Comparison of ENCODE assay signal across 12 mouse cellular contexts in the genomic region with DNA sequence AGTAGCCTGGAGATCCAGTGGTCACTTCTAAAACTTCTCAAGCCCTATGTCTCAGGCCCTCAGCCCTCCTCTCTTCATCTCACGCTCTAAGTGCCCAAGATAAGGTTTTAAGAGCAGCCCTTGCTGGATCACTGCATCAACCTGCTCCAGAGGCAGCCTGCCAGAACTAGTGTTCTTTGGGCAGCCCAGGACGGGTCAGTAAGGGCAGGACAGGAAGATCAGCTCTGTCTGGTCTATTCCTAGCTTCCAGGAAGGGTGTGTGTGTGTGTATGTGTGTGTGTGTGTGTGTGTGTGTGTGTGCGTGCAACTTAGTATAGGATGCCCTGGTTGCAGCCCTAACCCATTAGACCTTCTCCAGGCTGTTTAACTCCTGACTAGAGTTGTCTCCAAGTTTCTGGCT. TPM values are rescaled to one million over a fixed set of nuclear protein-coding genes. Genes with fewer than 3 reads are reported as not detected.
DNase-seq lines count a peak whose midpoint lies in the region; ATAC-seq and TF ChIP-seq lines count a peak whose summit lies in the region.
"Had no signal": no experiment of that assay in that cellular context is flagged by ENCODE, and none has a peak within 500 bp of the region (broad histone marks: within the 10 kb centered on the region; RNA-seq: fewer than 3 reads in every experiment).

No protein-coding gene starts in this region.

- no peak for DNase-seq in lung, adult 2 months
- DNase-seq in lung, adult 18-20 months = no peak
- DNase-seq in lung, postnatal 4 days = peak; percentile 23 to 37
- DNase-seq in midbrain, embryonic 11.5 days (ENCODE audit: low spot score, missing footprints) = no peak
- DNase-seq in frontal cortex, postnatal 36 days (ENCODE audit: low spot score in 2 of 2) = no peak
- DNase-seq: cerebellum, adult 11-12 months had no signal

- H3K36me3 ChIP-seq in erythroblast, embryonic 14.5 days (ENCODE audit: control insufficient read depth) = no peaks in the 10 kb centered on the region
- no peaks in the 10 kb centered on the region for H3K36me3 ChIP-seq in kidney, embryonic 15.5 days
- no peaks in the 10 kb centered on the region for H3K36me3 ChIP-seq in midbrain, embryonic 11.5 days (ENCODE audit: control insufficient read depth, insufficient read depth, low read length)

- TF ChIP-seq POLR2A in lung, adult 2 months (IDR thresholded peaks at IDR 0.05; ENCODE audit: borderline replicate concordance, extremely low read depth, low read depth, low read length) = no peak

- no peaks in the 10 kb centered on the region for H3K9me3 ChIP-seq in erythroblast, embryonic 14.5 days (ENCODE audit: control insufficient read depth, low read length)
- no peaks in the 10 kb centered on the region for H3K9me3 ChIP-seq in kidney, embryonic 15.5 days (replicated peaks)
- no peaks in the 10 kb centered on the region for H3K9me3 ChIP-seq in midbrain, embryonic 11.5 days (ENCODE audit: control insufficient read depth, low read length)

- H3K4me3 ChIP-seq in lung, adult 2 months (replicated peaks; ENCODE audit: extremely low read depth, low read depth, low read length) = peak overlapping the region; percentile 35
- H3K4me3 ChIP-seq in erythroblast, embryonic 14.5 days (replicated peaks) = peak overlapping the region; percentile 61
- no peak overlapping the region for H3K4me3 ChIP-seq in kidney, embryonic 15.5 days (replicated peaks)
- H3K4me3 ChIP-seq in midbrain, embryonic 11.5 days (ENCODE audit: low read depth, low read length) = no peak overlapping the region

- H3K27me3 ChIP-seq in erythroblast, embryonic 14.5 days (ENCODE audit: control insufficient read depth) = peaks cover 30% of the 10 kb centered on the region
- H3K27me3 ChIP-seq in kidney, embryonic 15.5 days = peaks cover 26% of the 10 kb centered on the region
- no peaks in the 10 kb centered on the region for H3K27me3 ChIP-seq in midbrain, embryonic 11.5 days (ENCODE audit: control insufficient read depth, insufficient read depth, low read length)

- no peak overlapping the region for H3K27ac ChIP-seq in kidney, embryonic 15.5 days
- H3K27ac ChIP-seq in midbrain, embryonic 11.5 days (ENCODE audit: low read depth, low read length) = no peak overlapping the region

- no peak for TF ChIP-seq CTCF in lung, adult 2 months (IDR thresholded peaks at IDR 0.05; ENCODE audit: insufficient read depth, low read length)

- peak overlapping the region; percentile 41; the same call in 1 of the 2 replicates for H3K4me2 ChIP-seq in kidney, embryonic 15.5 days
- H3K4me2 ChIP-seq in midbrain, embryonic 11.5 days = no peak overlapping the region

- no peak overlapping the region for H3K9ac ChIP-seq in kidney, embryonic 15.5 days
- no peak overlapping the region for H3K9ac ChIP-seq in midbrain, embryonic 11.5 days (ENCODE audit: low read length)

- ATAC-seq in kidney, embryonic 15.5 days (replicated peaks; ENCODE audit: low FRiP score) = no peak
- no peak; the same call in 1 of the 2 replicates for ATAC-seq in megakaryocyte-erythroid progenitor cell, adult 5-6 weeks (replicated peaks; ENCODE audit: low FRiP score, low TSS enrichment, poor library complexity, severe bottlenecking)
- no peak for ATAC-seq in midbrain, embryonic 11.5 days (ENCODE audit: low FRiP score)
- ATAC-seq: forebrain, embryonic 14.5 days; Patski had no signal

- no peaks in the 10 kb centered on the region for H3K4me1 ChIP-seq in lung, adult 2 months (ENCODE audit: control insufficient read depth, insufficient read depth, low read length)
- H3K4me1 ChIP-seq in erythroblast, embryonic 14.5 days (ENCODE audit: control insufficient read depth) = peaks cover 51% of the 10 kb centered on the region
- H3K4me1 ChIP-seq in kidney, embryonic 15.5 days = peaks cover 8% of the 10 kb centered on the region; the same call in 1 of the 2 replicates
- H3K4me1 ChIP-seq in midbrain, embryonic 11.5 days (ENCODE audit: control insufficient read depth, insufficient read depth, low read length) = no peaks in the 10 kb centered on the region

- 23% methylated on average over 3 of the region's 3 CpGs for WGBS in lung, adult 2 months
- WGBS in kidney, embryonic 15.5 days = 45% methylated on average over 3 of the region's 3 CpGs
- 64% methylated on average over 3 of the region's 3 CpGs for WGBS in midbrain, embryonic 11.5 days

RNA-seq across cellular contexts. Expression of a gene that starts 0.7 kb away (rescaled TPM):
- polyA plus RNA-seq in lung, adult 2 months (2012; rRNA removed) = 11.7 and 11.8 TPM in 2 replicates
- polyA plus RNA-seq in erythroblast, embryonic 14.5 days (2012) = 0.03 TPM in 1 of 2 replicates, not detected in the other
- polyA plus RNA-seq in kidney, embryonic 15.5 days (2015; fragmentation: Nextera tagmentation; extraction: Ambion mirVana) = 1.1 and 1.3 TPM in 2 replicates
- total RNA-seq in megakaryocyte-erythroid progenitor cell, adult 5-6 weeks (2014; fragmentation: Nextera tagmentation) = 6.9 and 11.9 TPM in 2 replicates
- total RNA-seq in megakaryocyte-erythroid progenitor cell, adult 5-6 weeks (2017) = 1.8 and 3.2 TPM in 2 replicates
- 0.37 and 0.72 TPM in 2 replicates for polyA plus RNA-seq in midbrain, embryonic 11.5 days (2014; fragmentation: Nextera tagmentation; extraction: Ambion mirVana)

RNA-seq across cellular contexts. Expression of a gene that starts 7.7 kb away (rescaled TPM):
- 76.2 and 80.8 TPM in 2 replicates for polyA plus RNA-seq in lung, adult 2 months (2012; rRNA removed)
- polyA plus RNA-seq in erythroblast, embryonic 14.5 days (2012) = 2.9 and 4.8 TPM in 2 replicates
- 115 and 118 TPM in 2 replicates for polyA plus RNA-seq in kidney, embryonic 15.5 days (2015; fragmentation: Nextera tagmentation; extraction: Ambion mirVana)
- total RNA-seq in megakaryocyte-erythroid progenitor cell, adult 5-6 weeks (2014; fragmentation: Nextera tagmentation) = 110 and 122 TPM in 2 replicates
- total RNA-seq in megakaryocyte-erythroid progenitor cell, adult 5-6 weeks (2017) = 75.6 and 91.9 TPM in 2 replicates
- polyA plus RNA-seq in midbrain, embryonic 11.5 days (2014; fragmentation: Nextera tagmentation; extraction: Ambion mirVana) = 75.3 and 82.5 TPM in 2 replicates

RNA-seq across cellular contexts. Expression of a gene that starts 27.8 kb away (rescaled TPM):
- polyA plus RNA-seq in lung, adult 2 months (2012; rRNA removed) = 0.28 and 1.7 TPM in 2 replicates
- not detected in 2 replicates for polyA plus RNA-seq in erythroblast, embryonic 14.5 days (2012)
- 163 and 180 TPM in 2 replicates for polyA plus RNA-seq in kidney, embryonic 15.5 days (2015; fragmentation: Nextera tagmentation; extraction: Ambion mirVana)
- not detected in 2 replicates for total RNA-seq in megakaryocyte-erythroid progenitor cell, adult 5-6 weeks (2014; fragmentation: Nextera tagmentation)
- total RNA-seq in megakaryocyte-erythroid progenitor cell, adult 5-6 weeks (2017) = not detected in 2 replicates
- not detected in 2 replicates for polyA plus RNA-seq in midbrain, embryonic 11.5 days (2014; fragmentation: Nextera tagmentation; extraction: Ambion mirVana)
- polyA plus RNA-seq: forebrain, embryonic 14.5 days; lung, embryonic 16.5 days; Patski had no signal

RNA-seq across cellular contexts. Expression of a gene that starts 40.6 kb away (rescaled TPM):
- polyA plus RNA-seq in lung, adult 2 months (2012; rRNA removed) = 1.5 and 2.7 TPM in 2 replicates
- polyA plus RNA-seq in erythroblast, embryonic 14.5 days (2012) = 14.7 and 15.8 TPM in 2 replicates
- polyA plus RNA-seq in kidney, embryonic 15.5 days (2015; fragmentation: Nextera tagmentation; extraction: Ambion mirVana) = 26.8 and 31.0 TPM in 2 replicates
- total RNA-seq in megakaryocyte-erythroid progenitor cell, adult 5-6 weeks (2014; fragmentation: Nextera tagmentation) = 9.9 TPM in 1 of 2 replicates, not detected in the other
- 3.6 and 5.0 TPM in 2 replicates for total RNA-seq in megakaryocyte-erythroid progenitor cell, adult 5-6 weeks (2017)
- 26.9 and 30.6 TPM in 2 replicates for polyA plus RNA-seq in midbrain, embryonic 11.5 days (2014; fragmentation: Nextera tagmentation; extraction: Ambion mirVana)

RNA-seq across cellular contexts. Expression of a gene that starts 44.8 kb away (rescaled TPM):
- polyA plus RNA-seq in lung, adult 2 months (2012; rRNA removed) = not detected in 2 replicates
- polyA plus RNA-seq in erythroblast, embryonic 14.5 days (2012) = not detected in 2 replicates
- polyA plus RNA-seq in kidney, embryonic 15.5 days (2015; fragmentation: Nextera tagmentation; extraction: Ambion mirVana) = not detected in 2 replicates
- total RNA-seq in megakaryocyte-erythroid progenitor cell, adult 5-6 weeks (2014; fragmentation: Nextera tagmentation) = not detected in 2 replicates
- total RNA-seq in megakaryocyte-erythroid progenitor cell, adult 5-6 weeks (2017) = not detected in 2 replicates
- not detected in 2 replicates for polyA plus RNA-seq in midbrain, embryonic 11.5 days (2014; fragmentation: Nextera tagmentation; extraction: Ambion mirVana)
- polyA plus RNA-seq: lung, embryonic 16.5 days; Patski had no signal

Comparison
In these comparisons a context has a peak if more than half of its experiments do, and no peak if none do; other contexts are left out.
1. DNase-seq: peak in lung, postnatal 4 days (2 of 2); none in lung, adult 2 months (single experiment), lung, adult 18-20 months (0 of 2), midbrain, embryonic 11.5 days (single experiment) and frontal cortex, postnatal 36 days (0 of 2).
2. H3K4me3 ChIP-seq: peak in lung, adult 2 months (single experiment) and erythroblast, embryonic 14.5 days (single experiment); none in kidney, embryonic 15.5 days (single experiment) and midbrain, embryonic 11.5 days (single experiment).
3. RNA of a gene that starts 7.7 kb away (polyA plus RNA-seq): 115 to 118 TPM in kidney, embryonic 15.5 days, 75.3 to 82.5 TPM in midbrain, embryonic 11.5 days and 76.2 to 80.8 TPM in lung, adult 2 months; 2.9 to 4.8 TPM in erythroblast, embryonic 14.5 days; every median in the first group is over 10 times any median in the second.
4. RNA of a gene that starts 27.8 kb away (polyA plus RNA-seq): 163 to 180 TPM in kidney, embryonic 15.5 days; 0.28 to 1.7 TPM in lung, adult 2 months, not detected in midbrain, embryonic 11.5 days and not detected in erythroblast, embryonic 14.5 days; every median in the first group is over 10 times any median in the second.